Mouse (Mus musculus) adrenal gland (tissue): ENCODE measurements around the gene Smurf2.

Source experiments
- intact Hi-C: fragments of 180-260 bp; cut with DNase I; formaldehyde crosslinking; loops from one replicate; pipeline ENCODE4 v1.15.1; 2025

The Smurf2 gene

DNA sequence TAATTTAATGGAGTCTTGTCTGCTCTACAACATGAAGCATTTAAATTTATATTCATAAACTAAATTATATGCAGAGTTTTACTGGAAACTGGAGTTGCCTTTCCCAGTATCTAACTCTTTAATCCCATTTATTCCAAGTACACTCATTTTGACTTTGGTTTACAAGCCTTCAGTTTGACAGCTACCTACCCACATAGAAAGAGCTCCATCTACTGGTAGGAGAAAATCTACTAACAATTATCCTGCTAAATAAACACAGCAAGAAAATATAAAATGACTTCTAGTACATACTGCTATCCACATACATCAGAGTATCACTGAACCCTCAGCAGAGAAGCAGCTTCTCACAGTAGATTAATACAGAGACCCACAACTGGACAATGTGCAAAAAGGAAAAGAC lies 9.3 kb downstream of the Smurf2 start:
- intact Hi-C loops = loop anchor here (5.0 kb wide), 1 partner anchor 59 kb away; no protein-coding TSS in a partner anchor

DNA sequence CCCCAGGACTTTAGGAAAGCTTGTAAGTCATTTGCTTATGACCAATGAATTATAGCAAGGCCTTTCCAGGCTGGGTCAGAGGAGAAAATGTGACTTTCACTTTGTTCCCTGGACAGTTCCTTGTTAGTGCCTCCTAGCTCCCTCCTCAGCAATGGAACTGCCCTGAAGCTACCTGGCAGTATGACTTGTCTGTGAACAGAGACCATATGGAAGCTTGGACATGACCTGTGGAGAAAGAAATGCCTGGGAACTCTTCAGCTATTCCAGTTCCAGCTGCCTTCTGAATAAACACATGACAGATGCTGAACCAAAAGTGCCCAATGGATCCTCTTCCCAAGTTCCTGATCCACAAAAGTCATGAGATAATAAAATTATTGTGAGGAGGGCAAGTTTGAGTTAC lies 12.5 kb downstream of the Smurf2 start:
- intact Hi-C loops = no loop called here

- intact Hi-C loops = no loop called here
Observed at GRCm38 (mm10) chr11:106907253-106907652, 13.3 kb downstream of the Smurf2 start.

DNA sequence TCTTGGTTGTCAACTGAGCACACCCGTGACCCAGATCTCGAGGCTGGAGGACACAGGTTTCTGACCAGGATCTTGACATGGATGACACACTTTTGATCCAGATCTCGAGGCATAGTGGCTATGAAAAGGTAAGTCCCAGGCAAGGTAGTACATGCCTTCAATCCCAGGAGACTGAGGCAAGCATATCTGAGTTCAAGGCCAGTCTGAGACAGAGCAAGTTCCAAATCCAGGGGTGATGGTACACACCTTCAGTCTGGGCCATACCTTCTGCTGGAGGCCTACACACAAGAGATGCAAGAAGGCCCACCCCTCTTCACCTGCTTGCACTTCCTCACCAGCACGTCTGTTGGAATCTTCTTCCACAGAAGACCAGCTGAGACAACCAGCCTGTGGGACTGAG lies 14.8 kb downstream of the Smurf2 start:
- intact Hi-C loops = no loop called here

DNA sequence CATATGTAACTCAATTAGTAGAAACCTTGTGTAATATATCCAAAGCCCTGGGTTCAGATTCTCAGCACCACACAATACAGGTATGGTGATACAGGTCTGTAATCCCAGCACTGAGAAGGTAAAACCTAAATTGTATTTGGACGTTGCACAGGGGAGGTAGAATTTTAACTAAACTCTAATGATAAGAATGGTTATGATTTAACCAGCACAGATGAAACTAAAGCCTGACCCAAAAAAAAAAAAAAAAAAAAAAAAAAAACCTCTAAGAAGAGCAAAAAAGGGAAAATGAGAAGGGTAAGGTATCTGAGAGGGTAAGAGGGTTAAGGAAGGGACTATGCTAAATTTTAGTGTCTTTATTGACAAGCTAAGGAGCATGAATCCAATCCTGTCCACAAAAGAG lies 20.7 kb downstream of the Smurf2 start:
- intact Hi-C loops = no loop called here

DNA sequence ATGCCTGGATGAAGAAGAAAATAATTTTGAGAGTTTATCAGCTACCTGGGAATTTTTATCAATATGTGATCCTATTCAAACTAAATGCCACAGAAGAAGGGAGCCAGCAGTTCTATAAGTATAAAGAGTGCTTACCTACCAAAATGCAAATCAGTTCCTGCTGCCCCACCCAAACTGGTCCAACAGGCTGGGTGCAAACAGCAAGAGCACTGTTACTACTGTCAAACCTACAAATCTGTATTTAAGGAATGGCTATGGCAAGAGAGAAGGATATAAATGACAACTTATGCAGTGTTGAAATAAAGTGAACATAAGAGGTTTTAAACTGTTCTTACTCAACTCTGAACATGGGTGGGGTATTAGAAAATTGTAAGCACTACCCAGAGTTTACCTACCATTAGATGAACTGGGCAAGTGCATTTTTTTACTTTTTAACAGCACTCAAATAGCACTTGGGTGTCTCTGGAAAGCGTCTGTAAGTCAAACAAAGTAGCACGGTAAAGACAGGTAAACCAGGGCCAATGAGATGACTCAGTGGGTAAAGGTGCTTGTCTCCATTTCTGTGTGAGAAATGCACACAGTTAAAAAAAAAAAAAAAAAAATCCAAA lies 23.9 kb downstream of the Smurf2 start:
- intact Hi-C loops = no loop called here

DNA sequence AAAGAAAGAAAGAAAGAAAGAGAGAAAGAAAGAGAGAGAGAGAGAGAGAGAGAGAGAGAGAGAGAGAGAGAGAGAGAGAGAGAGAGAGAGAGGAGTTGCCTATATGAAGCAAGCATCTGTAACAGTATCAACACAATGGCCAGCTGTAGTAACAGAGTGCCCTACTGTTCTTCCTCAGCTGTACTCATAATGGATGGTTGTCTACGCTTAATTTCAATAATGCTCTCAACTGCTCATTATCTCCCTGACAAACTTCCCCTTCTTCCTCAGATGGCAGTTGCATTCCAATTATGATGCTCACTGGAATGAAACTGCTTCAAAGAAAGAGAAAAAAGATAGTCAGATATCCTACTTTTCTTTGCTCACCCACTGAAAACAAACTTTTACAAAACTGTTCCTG lies 36.9 kb downstream of the Smurf2 start:
- intact Hi-C loops = no loop called here

- intact Hi-C loops = no loop called here
Observed at GRCm38 (mm10) chr11:106872650-106873049, 47.9 kb downstream of the Smurf2 start.

DNA sequence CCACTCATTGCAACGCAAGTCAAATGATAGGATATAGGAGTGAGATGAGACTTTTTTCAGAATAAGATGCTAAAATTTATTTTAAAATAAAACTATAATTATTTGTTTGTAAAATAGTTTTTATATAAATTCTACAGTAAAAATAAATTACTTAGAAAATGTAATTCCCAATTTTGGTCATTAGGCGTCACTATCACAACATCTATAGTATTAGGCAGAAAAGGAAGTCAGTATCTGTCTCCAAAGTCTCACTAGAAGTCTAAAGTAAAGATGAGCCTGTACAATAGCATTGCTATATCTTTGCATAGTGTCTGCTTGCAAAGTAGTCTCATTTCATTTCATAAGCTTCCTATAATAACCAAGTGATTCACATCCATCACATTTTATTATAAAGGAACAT lies 69.1 kb downstream of the Smurf2 start:
- intact Hi-C loops = loop anchor here (5.0 kb wide), 2 partner anchors 61 to 131 kb away; no protein-coding TSS in a partner anchor

- intact Hi-C loops = no loop called here
Observed at GRCm38 (mm10) chr11:106842002-106842401, 78.5 kb downstream of the Smurf2 start.

GRCm38 (mm10) chr11:106828079-106828478 lies 92.4 kb downstream of the Smurf2 start:
- intact Hi-C loops = no loop called here

- intact Hi-C loops = no loop called here
Observed at GRCm38 (mm10) chr11:106824403-106824802, 96.1 kb downstream of the Smurf2 start.

- intact Hi-C loops = no loop called here
Observed at GRCm38 (mm10) chr11:106823741-106824140, 96.8 kb downstream of the Smurf2 start.

DNA sequence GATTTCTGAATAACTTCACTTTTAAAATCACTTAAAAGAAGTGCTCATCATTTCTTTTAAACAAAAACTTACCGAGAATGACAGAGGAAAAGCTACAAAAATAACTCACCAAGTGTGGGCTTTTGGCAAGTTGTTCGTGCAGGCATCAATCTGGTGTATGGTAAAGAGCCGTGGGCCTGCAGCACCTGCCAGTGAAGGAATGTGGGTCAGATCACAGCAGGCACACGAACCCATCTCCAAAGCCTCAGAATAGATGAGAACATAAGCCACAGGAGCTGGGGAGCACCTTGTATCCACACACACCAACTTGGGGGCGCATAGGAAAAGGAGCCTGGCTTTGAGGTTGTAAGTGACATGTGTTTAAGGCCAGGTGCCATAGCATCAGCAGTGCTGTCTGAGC lies 97.6 kb downstream of the Smurf2 start:
- intact Hi-C loops = no loop called here

DNA sequence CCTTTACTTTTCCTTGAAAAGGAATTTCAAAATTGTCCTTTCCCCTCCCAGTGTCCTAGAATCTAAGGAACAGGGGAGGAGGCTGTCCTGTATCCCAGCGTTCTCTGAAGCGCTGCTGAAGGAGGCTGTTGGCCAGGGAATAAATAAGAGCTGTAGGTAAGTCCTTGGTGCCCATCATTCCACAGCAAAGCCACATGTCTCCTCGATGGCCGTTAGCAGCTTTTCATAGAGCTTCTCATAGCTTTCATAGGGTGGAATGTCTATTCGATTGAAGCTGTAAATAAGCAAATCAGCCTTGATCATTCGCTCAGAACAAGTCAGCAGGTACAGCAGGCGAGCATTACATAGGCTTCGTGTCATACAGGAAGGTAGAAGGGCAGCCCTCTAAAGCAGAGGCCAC lies 98.0 kb downstream of the Smurf2 start:
- intact Hi-C loops = no loop called here

DNA sequence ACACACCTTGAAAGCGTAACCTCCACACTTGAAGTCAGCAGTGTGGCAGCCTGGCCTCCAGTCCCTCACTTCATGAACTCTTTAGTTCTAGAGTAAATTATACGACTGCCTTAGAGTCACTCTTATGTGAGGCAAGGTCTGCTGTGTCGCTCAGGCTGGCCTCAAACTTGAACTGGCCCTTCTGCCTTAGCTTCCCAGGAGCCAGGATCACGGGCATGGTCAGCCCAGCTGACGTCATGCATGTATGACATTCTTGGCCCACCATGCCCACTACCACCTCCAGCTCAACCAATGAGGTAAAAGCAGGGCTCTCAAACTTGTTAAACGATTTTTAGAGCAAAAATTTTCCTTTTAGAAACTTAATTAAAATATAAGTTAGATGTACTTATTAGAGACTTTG lies 99.1 kb downstream of the Smurf2 start:
- intact Hi-C loops = no loop called here

DNA sequence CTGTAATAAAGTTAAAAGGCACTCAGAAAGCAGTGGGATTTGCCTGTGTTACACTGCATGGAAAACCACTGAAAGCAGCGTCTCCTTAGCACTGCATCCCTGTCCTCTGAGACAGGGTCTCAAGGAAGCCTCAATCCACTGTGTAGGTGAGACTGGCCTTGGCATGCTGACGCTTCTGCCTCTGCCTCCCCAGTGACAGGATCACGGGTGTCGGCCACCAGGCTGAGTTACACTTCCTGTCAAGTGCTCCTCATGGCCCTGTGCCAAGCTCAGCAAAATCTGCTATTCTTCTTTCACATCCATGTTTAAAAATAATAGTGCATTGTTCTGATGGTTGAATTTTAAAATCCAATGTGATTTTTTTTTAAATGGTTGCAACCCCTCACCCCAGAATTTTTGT lies 99.5 kb downstream of the Smurf2 start:
- intact Hi-C loops = no loop called here

- intact Hi-C loops = no loop called here
Observed at GRCm38 (mm10) chr11:106820252-106820651, 100.3 kb downstream of the Smurf2 start.

DNA sequence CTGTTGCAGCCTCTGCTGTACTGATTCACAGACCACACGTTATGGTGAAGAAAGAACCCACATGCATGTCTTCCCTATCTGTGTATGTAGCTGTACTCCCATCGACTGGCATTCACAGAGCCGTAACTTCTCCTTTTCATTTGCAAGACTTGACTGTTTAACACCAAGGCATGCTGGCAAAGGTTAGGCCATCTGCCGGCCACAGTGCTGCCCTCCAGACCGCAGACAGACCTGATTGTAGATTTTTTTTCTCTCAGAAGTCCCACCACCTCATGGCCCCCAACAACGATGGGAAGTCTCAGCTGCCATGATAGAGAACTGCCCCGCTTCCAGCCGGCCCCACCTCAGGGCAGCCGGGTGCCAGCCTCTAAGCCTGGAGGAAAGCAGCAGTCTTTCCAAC lies 100.9 kb downstream of the Smurf2 start:
- intact Hi-C loops = no loop called here

DNA sequence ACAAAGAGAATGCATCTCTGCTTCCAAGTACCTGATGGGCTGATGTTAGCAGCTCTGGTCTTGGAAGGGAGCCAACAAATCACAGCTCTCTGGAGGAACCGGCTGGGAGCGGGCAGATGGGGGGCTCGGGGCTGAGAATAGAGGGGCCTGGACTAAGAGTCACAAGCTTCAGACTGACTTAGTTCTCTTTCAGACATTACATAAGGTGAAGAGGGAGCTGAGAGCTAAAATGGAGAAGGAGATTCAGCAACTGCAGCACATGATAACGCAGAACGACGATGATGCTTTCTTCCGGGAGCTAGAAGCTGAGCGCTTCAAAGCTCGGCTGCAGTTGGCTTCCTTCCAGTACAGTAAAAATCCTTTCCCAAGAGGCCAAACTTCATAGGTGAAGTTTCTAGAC lies 102.2 kb downstream of the Smurf2 start:
- intact Hi-C loops = no loop called here

- intact Hi-C loops = no loop called here
Observed at GRCm38 (mm10) chr11:106817808-106818207, 102.7 kb downstream of the Smurf2 start.

DNA sequence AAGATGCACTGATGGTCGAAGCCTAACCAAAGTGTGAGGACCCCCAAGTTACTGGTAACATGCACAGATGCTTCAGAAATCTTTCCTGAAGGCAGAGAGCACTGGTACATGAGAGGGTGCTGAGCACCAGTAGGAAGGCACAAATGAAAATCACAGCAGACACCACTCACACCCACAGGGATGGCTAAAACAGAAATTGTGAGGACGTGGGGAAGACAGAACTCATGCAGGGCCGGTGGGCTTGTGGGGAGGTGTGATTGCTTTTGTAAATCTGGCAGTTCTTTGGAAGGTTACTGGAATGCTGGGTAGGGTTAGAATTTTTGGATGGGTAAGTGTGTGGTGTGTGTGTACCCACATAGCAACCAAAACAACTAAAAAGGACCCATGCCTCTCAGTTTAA lies 103.4 kb downstream of the Smurf2 start:
- intact Hi-C loops = no loop called here

DNA sequence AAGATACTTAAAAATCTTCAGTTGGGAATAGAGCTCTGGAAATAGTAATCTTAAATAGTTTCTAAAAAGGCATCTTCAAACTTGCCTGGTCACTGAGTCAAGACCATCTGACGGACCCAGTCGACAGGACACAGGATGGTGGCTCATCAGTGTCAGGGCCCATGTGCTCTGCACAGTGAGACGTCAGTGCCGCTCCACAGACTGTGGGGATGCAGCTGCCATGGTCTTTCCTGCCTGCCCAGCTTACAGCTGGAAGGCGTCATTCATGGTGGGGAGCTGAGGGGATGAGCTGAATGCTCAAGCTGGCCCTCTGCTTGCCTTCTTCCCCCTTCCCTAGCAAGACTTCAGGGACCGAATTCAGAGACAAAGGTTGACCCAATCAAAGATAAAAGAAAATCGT lies 104.2 kb downstream of the Smurf2 start:
- intact Hi-C loops = no loop called here

GRCm38 (mm10) chr11:106815761-106816160 lies 104.8 kb downstream of the Smurf2 start:
- intact Hi-C loops = no loop called here
